Comparison of ENCODE assay signal across 8 mouse cellular contexts in genomic region chr5:134456503-134456962, GRCm38 (mm10). TPM values are rescaled to one million over a fixed set of nuclear protein-coding genes. Genes with fewer than 3 reads are reported as not detected.
DNase-seq lines count a peak whose midpoint lies in the region; ATAC-seq and TF ChIP-seq lines count a peak whose summit lies in the region.

Gene Gtf2ird1 (minus strand): TSS chr5:134456716.

- H3K79me2 ChIP-seq in macrophage (ENCODE audit: inconsistent target), result no peaks in the 10 kb centered on the region

- no peaks in the 10 kb centered on the region for H3K4me1 ChIP-seq in cortical plate, adult 2 months (ENCODE audit: control insufficient read depth, insufficient read depth, low read length)

- no peak for TF ChIP-seq CTCF in cortical plate, adult 2 months (IDR thresholded peaks at IDR 0.05; ENCODE audit: extremely low read depth, insufficient read depth, low read length)

- ATAC-seq in inflammation-experienced regulatory T-cells, adult 6 months, result peak; percentile 60
- ATAC-seq in monocyte, adult 5-6 weeks (replicated peaks; ENCODE audit: insufficient number of reproducible peaks, low FRiP score, low TSS enrichment, poor library complexity, severe bottlenecking), result no peak

- WGBS in macrophage (ENCODE audit: missing documents), result 0% methylated on average over 32 of the region's 44 CpGs

- peak; percentile 44; the same call in 1 of the 2 replicates for TF ChIP-seq POLR2A in cortical plate, adult 2 months (IDR thresholded peaks at IDR 0.05; ENCODE audit: extremely low read depth, insufficient read depth, low read length)

- H3K4me3 ChIP-seq in cortical plate, adult 2 months (ENCODE audit: insufficient read depth, low read length), result peak within 1 kb of the TSS; percentile 98
- peak within 1 kb of the TSS; percentile 63 for H3K4me3 ChIP-seq in macrophage (ENCODE audit: inconsistent target)

- peak within 1 kb of the TSS; percentile 64 for H3K27ac ChIP-seq in cortical plate, adult 2 months (ENCODE audit: insufficient read depth, low read length)
- no peak within 1 kb of the TSS for H3K27ac ChIP-seq in macrophage

- peak; percentile 77 to 91 for DNase-seq in adrenal gland, adult (ENCODE audit: inconsistent age in 2 of 2, low spot score in 1 of 2)
- peak; percentile 72 for DNase-seq in gastrocnemius, postnatal 25 days
- peak; percentile 56 to 77 for DNase-seq in left cerebral cortex, adult 8-10 months (ENCODE audit: low spot score in 2 of 2)
- DNase-seq in right cerebral cortex, postnatal 10 days (ENCODE audit: low spot score in 2 of 2), result peak; percentile 89 to 92

- no peaks in the 10 kb centered on the region for H3K36me3 ChIP-seq in macrophage (ENCODE audit: inconsistent target)

RNA-seq across cellular contexts. Expression of gene Gtf2ird1, which starts in this region (rescaled TPM):
- 31.2 and 31.9 TPM in 2 replicates for polyA plus RNA-seq in cortical plate, adult 2 months (2012; rRNA removed)
- total RNA-seq in gastrocnemius, postnatal 25 days (2021), result 1 to 10 TPM; 9.6 to 9.9 TPM
- polyA plus RNA-seq in inflammation-experienced regulatory T-cells, adult 6 months (2017; shearing (Covaris generic)), result 10 to 100 TPM in 1 of 3 experiments, 1 to 10 TPM in 2; 3.5 to 12.4 (median 5.7) TPM
- total RNA-seq in left cerebral cortex, adult 8-10 months (2022), result 10 to 100 TPM; 48.9 to 66.4 (median 52.1) TPM
- total RNA-seq in macrophage (2018; cell fraction: chromatin; rRNA removed), result 10 to 100 TPM in 24 of 26 experiments, 1 to 10 TPM in 2; 3.8 to 82.2 (median 46.0) TPM
- 10 to 100 TPM in 7 of 26 experiments, 1 to 10 TPM in 19; 5.1 to 11.2 (median 8.9) TPM for total RNA-seq in macrophage (2018; cell fraction: cytosol; rRNA removed)
- 10 to 100 TPM in 21 of 26 experiments, 1 to 10 TPM in 5; 5.8 to 43.0 (median 13.9) TPM for total RNA-seq in macrophage (2018; cell fraction: nucleus; rRNA removed)
- polyA plus RNA-seq in macrophage (2018), result 6.7 to 13.2 TPM (median 12.1 TPM) in 3 replicates
- total RNA-seq in monocyte, adult 5-6 weeks (2017), result 2.0 to 2.8 TPM (median 2.4 TPM) in 3 replicates

Comparison
In these comparisons a context has a peak if more than half of its experiments do, and no peak if none do; other contexts are left out.
1. RNA of gene Gtf2ird1 (total RNA-seq): 48.9 to 66.4 TPM in left cerebral cortex, adult 8-10 months; 9.6 to 9.9 TPM in gastrocnemius, postnatal 25 days and 2.0 to 2.8 TPM in monocyte, adult 5-6 weeks; every median in the first group is over 4 times any median in the second.
2. Peak in every context shown above with its lines, with median percentiles within 50 percentile points of each other: DNase-seq.